Mouse (Mus musculus): ENCODE measurements around the gene Dnah8. TPM values are rescaled to one million over a fixed set of nuclear protein-coding genes. Genes with fewer than 3 reads are reported as not detected.
"Not testable (repeated sequence)": the region's sequence is repeated elsewhere in the genome, so short reads cannot be mapped to it uniquely, and the experiment has no call there.

Dnah8 gene
- 2.4 TPM in 2 replicates for polyA plus RNA-seq (2014; fragmentation: Nextera tagmentation; extraction: Ambion mirVana)

DNA sequence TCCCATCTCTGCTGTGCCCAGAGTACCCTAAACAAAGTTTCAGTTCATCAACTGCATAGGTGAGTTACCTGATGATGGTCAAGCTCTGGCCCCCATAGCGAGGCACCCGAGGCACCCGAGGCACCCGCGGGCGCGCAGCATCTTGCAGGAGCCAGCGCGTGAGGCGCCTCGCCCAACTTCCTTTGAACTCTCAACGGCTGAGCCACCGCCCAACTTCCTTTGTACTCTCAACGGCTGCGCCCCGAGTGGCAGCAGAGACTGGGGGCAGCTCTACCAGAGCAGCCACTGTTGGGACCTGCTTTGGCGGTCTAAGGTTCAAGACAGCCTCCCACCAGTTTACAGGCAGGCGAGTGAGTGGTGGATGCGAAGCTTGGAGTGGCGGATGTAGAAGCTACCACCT is at the start of gene Dnah8:
Gene Dnah8, plus strand, starts transcription at position 223 of the 400 bp plus-strand sequence.
- not testable (repeated sequence) for H3K36me3 ChIP-seq (ENCODE audit: control insufficient read depth, insufficient read depth, low read length); H3K27ac ChIP-seq (replicated peaks in 1 of 2; ENCODE audit: control insufficient read depth in 1 of 2, insufficient read depth in 1 of 2, low read depth in 2 of 2, low read length in 2 of 2); H3K4me1 ChIP-seq (ENCODE audit: control insufficient read depth in 2 of 2, insufficient read depth in 2 of 2, low read length in 2 of 2); H3K27me3 ChIP-seq (ENCODE audit: control insufficient read depth, insufficient read depth, low read length); H3K9me3 ChIP-seq (ENCODE audit: control insufficient read depth, low read length); H3K4me3 ChIP-seq (ENCODE audit: control insufficient read depth in 1 of 2, insufficient read depth in 1 of 2, low read depth in 1 of 2, low read length in 2 of 2); H3K4me2 ChIP-seq (ENCODE audit: low read length); H3K9ac ChIP-seq (ENCODE audit: low read length); ATAC-seq (ENCODE audit: insufficient number of reproducible peaks, insufficient read depth, low FRiP score, low read depth)
- WGBS, result no CpG with 5 or more reads among the region's 20 CpGs

DNA sequence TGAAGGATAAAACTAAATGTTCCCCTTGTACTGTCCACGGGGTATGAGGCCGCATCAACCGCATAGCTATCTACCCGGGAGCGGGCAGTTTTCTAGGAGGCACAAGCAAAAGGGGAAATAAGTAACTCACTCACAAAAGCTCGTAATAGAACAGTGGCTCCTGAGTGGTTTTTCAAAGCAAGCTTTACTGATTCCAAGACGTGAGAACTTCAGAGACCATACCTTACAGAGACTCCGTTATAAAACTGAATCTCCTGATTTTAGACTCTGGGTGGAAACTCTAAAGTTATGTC is 49.4 kb upstream of the Dnah8 start:
- H3K4me3 ChIP-seq (ENCODE audit: control insufficient read depth in 1 of 2, insufficient read depth in 1 of 2, low read depth in 1 of 2, low read length in 2 of 2), result peak overlapping the region in 1 of 2 experiments; percentile 85; a peak in 2 of 4 replicates
- no peaks in the 10 kb centered on the region for H3K27me3 ChIP-seq (ENCODE audit: control insufficient read depth, insufficient read depth, low read length)
- WGBS, result 64% methylated on average over 8 of the region's 8 CpGs
- no peaks in the 10 kb centered on the region for H3K9me3 ChIP-seq (ENCODE audit: control insufficient read depth, low read length)
- H3K4me2 ChIP-seq (ENCODE audit: low read length), result peak overlapping the region; percentile 81
- peak overlapping the region; percentile 49 to 92; a peak in 3 of 4 replicates for H3K27ac ChIP-seq (replicated peaks in 1 of 2; ENCODE audit: control insufficient read depth in 1 of 2, insufficient read depth in 1 of 2, low read depth in 2 of 2, low read length in 2 of 2)
- ATAC-seq (ENCODE audit: insufficient number of reproducible peaks, insufficient read depth, low FRiP score, low read depth), result no peak
- peak overlapping the region; percentile 85 for H3K9ac ChIP-seq (ENCODE audit: low read length)
- H3K36me3 ChIP-seq (ENCODE audit: control insufficient read depth, insufficient read depth, low read length), result no peaks in the 10 kb centered on the region
- peaks cover 16 to 29% of the 10 kb centered on the region in 2 experiments; a peak in 3 of 4 replicates for H3K4me1 ChIP-seq (ENCODE audit: control insufficient read depth in 2 of 2, insufficient read depth in 2 of 2, low read length in 2 of 2)

- no peaks in the 10 kb centered on the region for H3K9me3 ChIP-seq (ENCODE audit: control insufficient read depth, low read length)
- WGBS, result 5% methylated on average over 35 of the region's 35 CpGs
- H3K27me3 ChIP-seq (ENCODE audit: control insufficient read depth, insufficient read depth, low read length), result no peaks in the 10 kb centered on the region
- no peaks in the 10 kb centered on the region for H3K36me3 ChIP-seq (ENCODE audit: control insufficient read depth, insufficient read depth, low read length)
- no peak; the same call in 1 of the 2 replicates for ATAC-seq (ENCODE audit: insufficient number of reproducible peaks, insufficient read depth, low FRiP score, low read depth)
- peak overlapping the region; percentile 6 to 92; a peak in 2 of 4 replicates for H3K27ac ChIP-seq (replicated peaks in 1 of 2; ENCODE audit: control insufficient read depth in 1 of 2, insufficient read depth in 1 of 2, low read depth in 2 of 2, low read length in 2 of 2)
- peak overlapping the region; percentile 81 for H3K4me2 ChIP-seq (ENCODE audit: low read length)
- H3K4me1 ChIP-seq (ENCODE audit: control insufficient read depth in 2 of 2, insufficient read depth in 2 of 2, low read length in 2 of 2), result peaks cover 13 to 29% of the 10 kb centered on the region in 2 experiments; a peak in 3 of 4 replicates
- peak overlapping the region; percentile 85 for H3K9ac ChIP-seq (ENCODE audit: low read length)
- peak overlapping the region; percentile 63 to 85 for H3K4me3 ChIP-seq (ENCODE audit: control insufficient read depth in 1 of 2, insufficient read depth in 1 of 2, low read depth in 1 of 2, low read length in 2 of 2)
Measured at GRCm38 (mm10) chr17:30575121-30575904, 48.8 kb upstream of the Dnah8 start.

- Histone ChIP-seq H3K4me3 (ENCODE audit: control insufficient read depth in 1 of 2, insufficient read depth in 1 of 2, low read depth in 1 of 2, low read length in 2 of 2) (peak within 1 kb of the TSS; percentile 63 to 85), H3K4me1 (ENCODE audit: control insufficient read depth in 2 of 2, insufficient read depth in 2 of 2, low read length in 2 of 2) (peaks cover 9 to 22% of the 10 kb centered on the region in 2 experiments; a peak in 3 of 4 replicates), H3K27me3 (ENCODE audit: control insufficient read depth, insufficient read depth, low read length) (no peaks in the 10 kb centered on the region), H3K36me3 (ENCODE audit: control insufficient read depth, insufficient read depth, low read length) (no peaks in the 10 kb centered on the region), H3K4me2 (ENCODE audit: low read length) (peak within 1 kb of the TSS; percentile 81), H3K27ac (replicated peaks in 1 of 2; ENCODE audit: control insufficient read depth in 1 of 2, insufficient read depth in 1 of 2, low read depth in 2 of 2, low read length in 2 of 2) (peak within 1 kb of the TSS; percentile 81 to 92), H3K9ac (ENCODE audit: low read length) (peak within 1 kb of the TSS; percentile 85), H3K9me3 (ENCODE audit: control insufficient read depth, low read length) (no peaks in the 10 kb centered on the region)
- ATAC-seq (ENCODE audit: insufficient number of reproducible peaks, insufficient read depth, low FRiP score, low read depth), result peak; percentile 86
- under 1% methylated on average over 80 of the region's 94 CpGs for WGBS
Measured at GRCm38 (mm10) chr17:30575941-30576773, 48.0 kb upstream of the Dnah8 start, which contains the start of gene Btbd9. Gene Btbd9 (minus strand): TSS chr17:30576488.

DNA sequence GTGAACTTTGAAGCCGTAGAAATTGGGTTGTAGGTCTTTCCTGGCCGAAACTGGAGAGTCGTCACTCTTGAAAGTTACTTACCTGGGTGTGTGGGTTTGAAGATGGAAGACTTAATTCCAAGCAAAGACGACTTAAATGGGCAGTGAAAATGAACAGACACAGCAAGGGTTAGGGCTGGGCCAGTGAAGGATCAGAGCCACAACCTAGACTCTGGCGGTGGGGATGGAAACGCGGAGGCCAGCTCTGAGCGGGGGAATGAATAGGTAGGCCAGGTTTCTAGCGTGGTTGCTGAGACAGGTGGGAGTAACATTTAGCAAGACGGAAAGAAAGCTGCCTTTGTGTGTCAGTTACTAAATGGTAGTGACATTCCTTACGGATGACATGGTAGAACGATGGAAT is 47.2 kb upstream of the Dnah8 start:
- WGBS, result 58% methylated on average over 12 of the region's 12 CpGs
- Histone ChIP-seq H3K4me2 (ENCODE audit: low read length) (peak overlapping the region; percentile 81), H3K27ac (replicated peaks in 1 of 2; ENCODE audit: control insufficient read depth in 1 of 2, insufficient read depth in 1 of 2, low read depth in 2 of 2, low read length in 2 of 2) (no peak overlapping the region), H3K36me3 (ENCODE audit: control insufficient read depth, insufficient read depth, low read length) (no peaks in the 10 kb centered on the region), H3K4me1 (ENCODE audit: control insufficient read depth in 2 of 2, insufficient read depth in 2 of 2, low read length in 2 of 2) (peaks cover 9 to 21% of the 10 kb centered on the region in 2 experiments; a peak in 3 of 4 replicates), H3K27me3 (ENCODE audit: control insufficient read depth, insufficient read depth, low read length) (no peaks in the 10 kb centered on the region), H3K9ac (ENCODE audit: low read length) (peak overlapping the region; percentile 85), H3K4me3 (ENCODE audit: control insufficient read depth in 1 of 2, insufficient read depth in 1 of 2, low read depth in 1 of 2, low read length in 2 of 2) (peak overlapping the region; percentile 63 to 85), H3K9me3 (ENCODE audit: control insufficient read depth, low read length) (no peaks in the 10 kb centered on the region)
- ATAC-seq (ENCODE audit: insufficient number of reproducible peaks, insufficient read depth, low FRiP score, low read depth), result no peak

- Histone ChIP-seq H3K4me2 (ENCODE audit: low read length) (no peak overlapping the region), H3K27ac (replicated peaks in 1 of 2; ENCODE audit: control insufficient read depth in 1 of 2, insufficient read depth in 1 of 2, low read depth in 2 of 2, low read length in 2 of 2) (no peak overlapping the region), H3K27me3 (ENCODE audit: control insufficient read depth, insufficient read depth, low read length) (no peaks in the 10 kb centered on the region), H3K4me3 (ENCODE audit: control insufficient read depth in 1 of 2, insufficient read depth in 1 of 2, low read depth in 1 of 2, low read length in 2 of 2) (no peak overlapping the region), H3K4me1 (ENCODE audit: control insufficient read depth in 2 of 2, insufficient read depth in 2 of 2, low read length in 2 of 2) (peaks cover 4 to 5% of the 10 kb centered on the region in 2 experiments; a peak in 3 of 4 replicates), H3K9ac (ENCODE audit: low read length) (no peak overlapping the region), H3K36me3 (ENCODE audit: control insufficient read depth, insufficient read depth, low read length) (no peaks in the 10 kb centered on the region), H3K9me3 (ENCODE audit: control insufficient read depth, low read length) (no peaks in the 10 kb centered on the region)
- WGBS, result 57% methylated on average over 1 of the region's 1 CpGs
- no peak for ATAC-seq (ENCODE audit: insufficient number of reproducible peaks, insufficient read depth, low FRiP score, low read depth)
Measured at GRCm38 (mm10) chr17:30580781-30581180, 43.4 kb upstream of the Dnah8 start.

GRCm38 (mm10) chr17:30581201-30581600 is 43.0 kb upstream of the Dnah8 start:
- Histone ChIP-seq H3K9ac (ENCODE audit: low read length) (no peak overlapping the region), H3K27me3 (ENCODE audit: control insufficient read depth, insufficient read depth, low read length) (no peaks in the 10 kb centered on the region), H3K27ac (replicated peaks in 1 of 2; ENCODE audit: control insufficient read depth in 1 of 2, insufficient read depth in 1 of 2, low read depth in 2 of 2, low read length in 2 of 2) (no peak overlapping the region), H3K4me2 (ENCODE audit: low read length) (no peak overlapping the region), H3K9me3 (ENCODE audit: control insufficient read depth, low read length) (no peaks in the 10 kb centered on the region), H3K4me3 (ENCODE audit: control insufficient read depth in 1 of 2, insufficient read depth in 1 of 2, low read depth in 1 of 2, low read length in 2 of 2) (no peak overlapping the region), H3K36me3 (ENCODE audit: control insufficient read depth, insufficient read depth, low read length) (no peaks in the 10 kb centered on the region), H3K4me1 (ENCODE audit: control insufficient read depth in 2 of 2, insufficient read depth in 2 of 2, low read length in 2 of 2) (peaks cover 4 to 5% of the 10 kb centered on the region in 2 experiments; a peak in 3 of 4 replicates)
- no peak for ATAC-seq (ENCODE audit: insufficient number of reproducible peaks, insufficient read depth, low FRiP score, low read depth)
- 92% methylated on average over 6 of the region's 6 CpGs for whole genome bisulfite sequencing
